Comparison of ENCODE assay signal across 13 mouse cellular contexts in genomic region chr13:58122786-58123297, GRCm38 (mm10). TPM values are rescaled to one million over a fixed set of nuclear protein-coding genes. Genes with fewer than 3 reads are reported as not detected.
A peak's percentile ranks its signal among the peaks of the same experiment; 100 is the strongest.
DNase-seq lines count a peak whose midpoint lies in the region; ATAC-seq and TF ChIP-seq lines count a peak whose summit lies in the region.
"Had no signal": no experiment of that assay in that cellular context is flagged by ENCODE, and none has a peak within 500 bp of the region (broad histone marks: within the 10 kb centered on the region; RNA-seq: fewer than 3 reads in every experiment).

No protein-coding gene starts in this region.

- H3K36me3 ChIP-seq in hindbrain, embryonic 13.5 days: peaks cover 7% of the 10 kb centered on the region; the same call in 1 of the 2 replicates
- H3K36me3 ChIP-seq in hindbrain, postnatal 0 days (ENCODE audit: insufficient read depth, low read length): no peaks in the 10 kb centered on the region
- H3K36me3 ChIP-seq in kidney, embryonic 16.5 days (ENCODE audit: insufficient read depth, low read length): peaks cover 3% of the 10 kb centered on the region; the same call in 1 of the 2 replicates
- H3K36me3 ChIP-seq in liver, postnatal 0 days (replicated peaks; ENCODE audit: insufficient read depth, low read length): peaks cover 5% of the 10 kb centered on the region; the same call in 1 of the 2 replicates
- H3K36me3 ChIP-seq in forebrain, embryonic 13.5 days (ENCODE audit: poor library complexity, severe bottlenecking): peaks cover 11% of the 10 kb centered on the region
- H3K36me3 ChIP-seq: midbrain, embryonic 12.5 days had no signal

- H3K4me2 ChIP-seq in hindbrain, embryonic 13.5 days: no peak overlapping the region
- no peak overlapping the region for H3K4me2 ChIP-seq in hindbrain, postnatal 0 days (ENCODE audit: low read depth, low read length)
- peak overlapping the region; percentile 13 for H3K4me2 ChIP-seq in kidney, embryonic 16.5 days (replicated peaks; ENCODE audit: low read depth, low read length)
- peak overlapping the region; percentile 56 for H3K4me2 ChIP-seq in liver, postnatal 0 days (ENCODE audit: low read depth, low read length)
- H3K4me2 ChIP-seq in forebrain, embryonic 13.5 days: no peak overlapping the region
- H3K4me2 ChIP-seq: forebrain, embryonic 12.5 days; heart, embryonic 12.5 days; limb, embryonic 15.5 days; midbrain, embryonic 12.5 days had no signal

- 33% methylated on average over 10 of the region's 10 CpGs for WGBS in hindbrain, embryonic 13.5 days
- WGBS in hindbrain, postnatal 0 days: 37% methylated on average over 10 of the region's 10 CpGs
- WGBS in kidney, embryonic 16.5 days: 48% methylated on average over 10 of the region's 10 CpGs
- 69% methylated on average over 10 of the region's 10 CpGs for WGBS in liver, postnatal 0 days (ENCODE audit: insufficient replicate concordance)
- WGBS in cerebellum, adult 2 months: 59% methylated on average over 10 of the region's 10 CpGs
- 64% methylated on average over 10 of the region's 10 CpGs for WGBS in forebrain, embryonic 13.5 days

- H3K4me1 ChIP-seq in hindbrain, embryonic 13.5 days (replicated peaks): peaks cover 41% of the 10 kb centered on the region
- peaks cover 9% of the 10 kb centered on the region; the same call in 1 of the 2 replicates for H3K4me1 ChIP-seq in hindbrain, postnatal 0 days (ENCODE audit: insufficient read depth, low read length)
- H3K4me1 ChIP-seq in kidney, embryonic 16.5 days (ENCODE audit: insufficient read depth, low read length): peaks cover 38% of the 10 kb centered on the region
- H3K4me1 ChIP-seq in liver, postnatal 0 days (ENCODE audit: insufficient read depth): peaks cover 20% of the 10 kb centered on the region
- no peaks in the 10 kb centered on the region for H3K4me1 ChIP-seq in cerebellum, adult 2 months (ENCODE audit: control insufficient read depth, insufficient read depth, low read length)
- H3K4me1 ChIP-seq in forebrain, embryonic 13.5 days: peaks cover 32% of the 10 kb centered on the region

- H3K4me3 ChIP-seq in hindbrain, embryonic 13.5 days: no peak overlapping the region
- H3K4me3 ChIP-seq in hindbrain, postnatal 0 days (ENCODE audit: low read length): no peak overlapping the region
- no peak overlapping the region for H3K4me3 ChIP-seq in kidney, embryonic 16.5 days (ENCODE audit: low read length)
- H3K4me3 ChIP-seq in liver, postnatal 0 days (ENCODE audit: low read depth, low read length): peak overlapping the region; percentile 30
- H3K4me3 ChIP-seq in cerebellum, adult 2 months (replicated peaks; ENCODE audit: insufficient read depth, low read depth, low read length): no peak overlapping the region
- H3K4me3 ChIP-seq in forebrain, embryonic 13.5 days: no peak overlapping the region
- H3K4me3 ChIP-seq: forebrain, embryonic 12.5 days; heart, embryonic 12.5 days; limb, embryonic 15.5 days; midbrain, embryonic 12.5 days had no signal

- no peak for TF ChIP-seq CTCF in hindbrain, postnatal 0 days (IDR thresholded peaks at IDR 0.05; ENCODE audit: low read depth)
- no peak for TF ChIP-seq CTCF in liver, postnatal 0 days (IDR thresholded peaks at IDR 0.05; ENCODE audit: low read depth)
- no peak for TF ChIP-seq CTCF in cerebellum, adult 2 months (IDR thresholded peaks at IDR 0.05; ENCODE audit: borderline replicate concordance, insufficient read depth, low read depth, low read length)

- 0 out of 2 replicates have a peak overlapping the region, but pooled peaks have one; percentile 18 for H3K27ac ChIP-seq in hindbrain, embryonic 13.5 days
- no peak overlapping the region for H3K27ac ChIP-seq in hindbrain, postnatal 0 days
- H3K27ac ChIP-seq in kidney, embryonic 16.5 days (ENCODE audit: low read length): peak overlapping the region; percentile 79
- peak overlapping the region; percentile 87 for H3K27ac ChIP-seq in liver, postnatal 0 days (ENCODE audit: low read depth)
- no peak overlapping the region for H3K27ac ChIP-seq in cerebellum, adult 2 months (ENCODE audit: insufficient read depth, low read length)
- no peak overlapping the region for H3K27ac ChIP-seq in forebrain, embryonic 13.5 days
- H3K27ac ChIP-seq: forebrain, embryonic 12.5 days; limb, embryonic 15.5 days; midbrain, embryonic 12.5 days had no signal

- no peaks in the 10 kb centered on the region for H3K9me3 ChIP-seq in hindbrain, embryonic 13.5 days
- no peaks in the 10 kb centered on the region for H3K9me3 ChIP-seq in hindbrain, postnatal 0 days (ENCODE audit: low read length)
- no peaks in the 10 kb centered on the region for H3K9me3 ChIP-seq in kidney, embryonic 16.5 days (ENCODE audit: low read length)
- H3K9me3 ChIP-seq in liver, postnatal 0 days (ENCODE audit: low read length): no peaks in the 10 kb centered on the region
- H3K9me3 ChIP-seq in forebrain, embryonic 13.5 days (replicated peaks): no peaks in the 10 kb centered on the region
- H3K9me3 ChIP-seq: forebrain, embryonic 12.5 days; heart, embryonic 12.5 days; limb, embryonic 15.5 days; midbrain, embryonic 12.5 days had no signal

- no peaks in the 10 kb centered on the region for H3K27me3 ChIP-seq in hindbrain, embryonic 13.5 days
- no peaks in the 10 kb centered on the region for H3K27me3 ChIP-seq in hindbrain, postnatal 0 days (ENCODE audit: insufficient read depth, low read length)
- H3K27me3 ChIP-seq in kidney, embryonic 16.5 days (ENCODE audit: insufficient read depth, low read length): no peaks in the 10 kb centered on the region
- H3K27me3 ChIP-seq in liver, postnatal 0 days (ENCODE audit: insufficient read depth, low read length): no peaks in the 10 kb centered on the region
- no peaks in the 10 kb centered on the region for H3K27me3 ChIP-seq in cerebellum, adult 2 months (ENCODE audit: control insufficient read depth, insufficient read depth, low read length)
- no peaks in the 10 kb centered on the region for H3K27me3 ChIP-seq in forebrain, embryonic 13.5 days
- H3K27me3 ChIP-seq: forebrain, embryonic 12.5 days; heart, embryonic 12.5 days; limb, embryonic 15.5 days; midbrain, embryonic 12.5 days had no signal

- H3K9ac ChIP-seq in hindbrain, embryonic 13.5 days: no peak overlapping the region
- no peak overlapping the region for H3K9ac ChIP-seq in hindbrain, postnatal 0 days (replicated peaks; ENCODE audit: low read length)
- no peak overlapping the region for H3K9ac ChIP-seq in kidney, embryonic 16.5 days (replicated peaks; ENCODE audit: low read length)
- H3K9ac ChIP-seq in liver, postnatal 0 days (replicated peaks): peak overlapping the region; percentile 26; the same call in 1 of the 2 replicates
- no peak overlapping the region for H3K9ac ChIP-seq in forebrain, embryonic 13.5 days
- H3K9ac ChIP-seq: forebrain, embryonic 12.5 days; heart, embryonic 12.5 days; limb, embryonic 15.5 days; midbrain, embryonic 12.5 days had no signal

- TF ChIP-seq POLR2A in cerebellum, adult 2 months (IDR thresholded peaks at IDR 0.05; ENCODE audit: borderline replicate concordance, insufficient read depth, low read length): no peak

- TF ChIP-seq EP300 in liver, postnatal 0 days (IDR thresholded peaks at IDR 0.05; ENCODE audit: low read depth): 0 out of 2 replicates have a peak, but pooled peaks have one; percentile 1

- no peak for DNase-seq in hindbrain, postnatal 0 days (ENCODE audit: low spot score)
- peak; percentile 15 for DNase-seq in lung, postnatal 10 days
- no peak for DNase-seq in lung, postnatal 4 days
- no peak for DNase-seq in liver, postnatal 0 days
- no peak for DNase-seq in cerebellum, adult 2 months
- DNase-seq: thymus, adult 2 months had no signal

- no peak for ATAC-seq in hindbrain, embryonic 13.5 days (ENCODE audit: low FRiP score)
- ATAC-seq in hindbrain, postnatal 0 days: no peak
- no peak for ATAC-seq in kidney, embryonic 16.5 days (ENCODE audit: low FRiP score, low TSS enrichment)
- peak; percentile 75 for ATAC-seq in liver, postnatal 0 days
- no peak for ATAC-seq in forebrain, embryonic 13.5 days

RNA-seq across cellular contexts. Expression of gene Hnrnpa0, which starts 5.5 kb away (rescaled TPM):
- 67.5 and 68.8 TPM in 2 replicates for polyA plus RNA-seq in hindbrain, embryonic 13.5 days (2015; fragmentation: Nextera tagmentation; extraction: Ambion mirVana)
- total RNA-seq in hindbrain, postnatal 0 days (2014; rRNA removed): 178 and 184 TPM in 2 replicates
- polyA plus RNA-seq in hindbrain, postnatal 0 days (2015; fragmentation: Nextera tagmentation; extraction: Ambion mirVana): 56.8 and 64.4 TPM in 2 replicates
- polyA plus RNA-seq in kidney, embryonic 16.5 days (2015; fragmentation: Nextera tagmentation; extraction: Ambion mirVana): 23.2 and 32.9 TPM in 2 replicates
- polyA plus RNA-seq in liver, postnatal 0 days (2015; fragmentation: Nextera tagmentation; extraction: Ambion mirVana): 11.0 and 11.4 TPM in 2 replicates
- 96.5 and 107 TPM in 2 replicates for polyA plus RNA-seq in cerebellum, adult 2 months (2012; rRNA removed)
- polyA plus RNA-seq in forebrain, embryonic 13.5 days (2015; fragmentation: Nextera tagmentation; extraction: Ambion mirVana): 73.6 and 81.0 TPM in 2 replicates

RNA-seq across cellular contexts. Expression of gene Klhl3, which starts 9.4 kb away (rescaled TPM):
- polyA plus RNA-seq in hindbrain, embryonic 13.5 days (2015; fragmentation: Nextera tagmentation; extraction: Ambion mirVana): 11.5 and 11.7 TPM in 2 replicates
- 9.9 and 10.2 TPM in 2 replicates for total RNA-seq in hindbrain, postnatal 0 days (2014; rRNA removed)
- 10.6 and 11.1 TPM in 2 replicates for polyA plus RNA-seq in hindbrain, postnatal 0 days (2015; fragmentation: Nextera tagmentation; extraction: Ambion mirVana)
- polyA plus RNA-seq in kidney, embryonic 16.5 days (2015; fragmentation: Nextera tagmentation; extraction: Ambion mirVana): 8.2 and 9.2 TPM in 2 replicates
- 2.2 and 2.9 TPM in 2 replicates for polyA plus RNA-seq in liver, postnatal 0 days (2015; fragmentation: Nextera tagmentation; extraction: Ambion mirVana)
- polyA plus RNA-seq in cerebellum, adult 2 months (2012; rRNA removed): 16.1 and 18.4 TPM in 2 replicates
- 5.6 and 6.7 TPM in 2 replicates for polyA plus RNA-seq in forebrain, embryonic 13.5 days (2015; fragmentation: Nextera tagmentation; extraction: Ambion mirVana)

RNA-seq across cellular contexts. Expression of gene Idnk, which starts 34.6 kb away (rescaled TPM):
- polyA plus RNA-seq in hindbrain, embryonic 13.5 days (2015; fragmentation: Nextera tagmentation; extraction: Ambion mirVana): 71.4 and 73.5 TPM in 2 replicates
- total RNA-seq in hindbrain, postnatal 0 days (2014; rRNA removed): 20.2 and 20.6 TPM in 2 replicates
- polyA plus RNA-seq in hindbrain, postnatal 0 days (2015; fragmentation: Nextera tagmentation; extraction: Ambion mirVana): 52.5 and 55.3 TPM in 2 replicates
- polyA plus RNA-seq in kidney, embryonic 16.5 days (2015; fragmentation: Nextera tagmentation; extraction: Ambion mirVana): 38.6 and 39.9 TPM in 2 replicates
- polyA plus RNA-seq in liver, postnatal 0 days (2015; fragmentation: Nextera tagmentation; extraction: Ambion mirVana): 35.4 and 37.6 TPM in 2 replicates
- 35.5 and 39.6 TPM in 2 replicates for polyA plus RNA-seq in cerebellum, adult 2 months (2012; rRNA removed)
- polyA plus RNA-seq in forebrain, embryonic 13.5 days (2015; fragmentation: Nextera tagmentation; extraction: Ambion mirVana): 66.5 and 73.2 TPM in 2 replicates

Comparison
In these comparisons a context has a peak if more than half of its experiments do, and no peak if none do; other contexts are left out.
1. H3K27ac ChIP-seq: peak in hindbrain, embryonic 13.5 days (single experiment), kidney, embryonic 16.5 days (single experiment) and liver, postnatal 0 days (single experiment); none in hindbrain, postnatal 0 days (single experiment), cerebellum, adult 2 months (single experiment) and forebrain, embryonic 13.5 days (single experiment).
2. H3K4me2 ChIP-seq: peak in kidney, embryonic 16.5 days (single experiment) and liver, postnatal 0 days (single experiment); none in hindbrain, embryonic 13.5 days (single experiment), hindbrain, postnatal 0 days (single experiment) and forebrain, embryonic 13.5 days (single experiment).